Mouse (Mus musculus): Measurements from ENCODE around the gene Afmid.

Gene Afmid

GRCm38 (mm10) chr11:117848271-117848984 lies 22.7 kb downstream of the Afmid start:
- WGBS, result 6% methylated on average over 19 of the region's 19 CpGs

GRCm38 (mm10) chr11:117848985-117849671 lies 23.4 kb downstream of the Afmid start, which contains the start of gene Birc5:
Gene Birc5, plus strand, starts transcription at chr11:117849251.
- WGBS, result under 1% methylated on average over 51 of the region's 51 CpGs

DNA sequence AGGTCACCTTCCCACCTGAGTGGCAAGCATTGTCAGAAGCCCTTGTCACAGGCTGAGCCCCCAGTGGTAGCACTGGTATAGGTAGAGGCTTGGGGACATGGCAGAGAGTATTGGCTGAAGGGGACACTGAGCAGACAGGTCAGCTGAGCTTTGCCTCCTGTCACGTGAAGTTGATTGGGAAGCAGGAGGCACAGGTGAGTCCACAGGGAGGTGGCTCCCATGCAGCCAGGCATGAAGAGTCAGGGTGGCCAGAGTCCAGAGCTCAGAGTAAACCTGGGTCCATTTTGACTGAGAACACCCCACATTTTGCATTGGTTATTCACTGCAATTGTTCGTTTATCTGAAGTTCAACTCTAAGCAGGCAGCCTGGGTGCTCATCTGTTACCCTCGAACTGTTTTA lies 27.2 kb downstream of the Afmid start:
- WGBS, result 93% methylated on average over 3 of the region's 3 CpGs

- WGBS, result 92% methylated on average over 9 of the region's 9 CpGs
These were observed 28.5 kb downstream of the Afmid start for GRCm38 (mm10) chr11:117854241-117854640.

- 98% methylated on average over 5 of the region's 5 CpGs for WGBS
These were observed 29.6 kb downstream of the Afmid start for GRCm38 (mm10) chr11:117855360-117855759.

DNA sequence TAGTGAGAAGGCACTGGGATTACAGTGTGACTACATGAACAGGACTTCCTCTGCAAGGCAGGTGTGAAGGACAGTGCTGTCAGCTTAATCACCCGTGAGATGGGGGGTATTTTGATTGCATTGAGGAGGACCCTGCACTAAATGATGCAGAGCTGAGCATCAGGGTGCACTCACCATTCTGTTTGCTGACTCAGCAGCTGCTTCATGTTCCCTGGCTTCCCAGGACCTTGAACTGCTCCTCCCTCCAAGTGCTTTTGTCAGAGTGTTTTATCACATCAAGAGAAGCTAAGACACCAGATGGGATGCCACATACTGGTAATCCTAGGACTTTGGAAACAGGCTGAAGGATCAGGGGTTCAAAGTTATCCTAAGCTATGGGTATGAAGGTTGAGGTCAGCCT lies 30.3 kb downstream of the Afmid start:
- WGBS, result 95% methylated on average over 1 of the region's 1 CpGs

GRCm38 (mm10) chr11:117857462-117857861 lies 31.7 kb downstream of the Afmid start:
- 95% methylated on average over 10 of the region's 10 CpGs for WGBS

- WGBS, result 74% methylated on average over 3 of the region's 3 CpGs
These were observed 32.7 kb downstream of the Afmid start for GRCm38 (mm10) chr11:117858392-117858791.

GRCm38 (mm10) chr11:117860601-117861000 lies 34.9 kb downstream of the Afmid start, which contains the start of gene Tmem235:
Gene Tmem235, plus strand, starts transcription at chr11:117860752.
- 10% methylated on average over 23 of the region's 23 CpGs for WGBS

DNA sequence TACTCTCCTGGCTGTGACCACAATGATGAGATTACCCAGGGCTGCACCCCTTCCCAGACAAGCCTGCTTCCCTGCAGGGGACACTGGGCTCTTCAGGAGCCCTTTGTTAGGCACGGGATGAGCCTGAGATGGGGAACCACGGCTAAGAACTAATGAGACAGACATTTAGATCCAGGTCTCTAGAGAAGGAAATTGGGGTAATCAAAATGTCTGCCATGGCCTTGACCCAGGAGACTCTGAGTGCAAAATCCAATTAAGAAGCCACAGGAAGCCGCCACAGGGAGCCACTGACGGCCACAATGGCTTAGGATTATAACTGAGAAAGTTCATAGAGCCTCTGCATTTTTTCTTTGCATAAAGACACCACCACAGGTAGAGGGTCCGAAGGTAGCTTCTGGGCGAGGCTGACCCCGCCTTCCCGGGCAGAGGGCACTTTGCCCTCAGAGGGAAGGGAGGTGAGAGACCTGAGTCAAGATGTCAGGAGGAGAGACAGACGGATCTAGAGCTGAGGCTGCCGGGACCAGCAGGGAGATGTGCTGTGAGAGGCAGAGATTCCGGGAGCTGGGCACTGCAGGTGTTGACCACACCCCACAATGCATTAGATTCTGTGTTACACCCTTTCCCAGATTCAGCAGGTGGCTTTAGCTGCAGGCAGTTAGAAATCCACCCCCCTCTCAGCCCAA lies 37.6 kb downstream of the Afmid start:
- WGBS, result 49% methylated on average over 11 of the region's 11 CpGs

- 78% methylated on average over 2 of the region's 2 CpGs for WGBS
These were observed 39.1 kb downstream of the Afmid start for GRCm38 (mm10) chr11:117864805-117865204.

DNA sequence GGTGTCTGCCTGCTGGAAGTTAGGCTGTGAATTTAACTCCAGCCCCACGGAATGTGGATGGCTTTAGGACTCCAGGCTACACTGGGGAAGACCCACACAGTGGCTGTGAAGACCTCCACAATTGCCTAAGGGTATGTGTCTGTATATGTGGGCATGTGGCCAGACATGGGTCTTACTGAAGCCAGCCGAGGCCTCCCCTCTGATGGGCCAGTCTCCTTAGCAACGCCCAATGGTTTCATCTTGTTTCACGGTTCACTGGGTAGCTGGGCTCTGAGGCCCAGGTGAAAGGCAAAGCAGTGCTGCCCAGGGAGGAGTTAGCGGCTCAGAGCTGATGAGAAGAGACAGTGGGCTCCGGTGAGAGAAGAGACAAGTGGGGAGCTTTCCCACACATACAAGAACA lies 40.3 kb downstream of the Afmid start:
- WGBS, result 48% methylated on average over 6 of the region's 6 CpGs

GRCm38 (mm10) chr11:117870688-117871365 lies 45.1 kb downstream of the Afmid start:
- WGBS, result 28% methylated on average over 12 of the region's 12 CpGs

DNA sequence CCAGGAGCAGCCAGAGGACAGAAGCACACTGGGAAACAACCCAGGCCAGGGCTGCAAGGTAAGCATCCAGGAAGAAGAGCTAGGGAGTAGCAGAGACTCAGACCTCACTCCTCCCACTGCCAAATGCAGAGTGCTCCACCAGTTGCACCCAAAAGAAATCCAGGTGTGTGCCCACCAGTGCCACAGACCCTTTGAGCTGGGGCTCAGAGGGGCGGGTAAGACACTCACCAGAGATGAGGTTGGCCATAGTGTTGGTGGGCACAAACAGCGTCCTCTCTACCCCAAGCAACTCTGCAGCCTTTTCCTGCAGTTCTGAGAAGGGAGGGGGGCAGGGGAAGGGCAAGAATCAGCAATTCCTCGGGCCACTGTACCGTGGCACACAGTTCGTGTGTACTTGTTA lies 45.7 kb downstream of the Afmid start:
- 83% methylated on average over 5 of the region's 5 CpGs for WGBS

DNA sequence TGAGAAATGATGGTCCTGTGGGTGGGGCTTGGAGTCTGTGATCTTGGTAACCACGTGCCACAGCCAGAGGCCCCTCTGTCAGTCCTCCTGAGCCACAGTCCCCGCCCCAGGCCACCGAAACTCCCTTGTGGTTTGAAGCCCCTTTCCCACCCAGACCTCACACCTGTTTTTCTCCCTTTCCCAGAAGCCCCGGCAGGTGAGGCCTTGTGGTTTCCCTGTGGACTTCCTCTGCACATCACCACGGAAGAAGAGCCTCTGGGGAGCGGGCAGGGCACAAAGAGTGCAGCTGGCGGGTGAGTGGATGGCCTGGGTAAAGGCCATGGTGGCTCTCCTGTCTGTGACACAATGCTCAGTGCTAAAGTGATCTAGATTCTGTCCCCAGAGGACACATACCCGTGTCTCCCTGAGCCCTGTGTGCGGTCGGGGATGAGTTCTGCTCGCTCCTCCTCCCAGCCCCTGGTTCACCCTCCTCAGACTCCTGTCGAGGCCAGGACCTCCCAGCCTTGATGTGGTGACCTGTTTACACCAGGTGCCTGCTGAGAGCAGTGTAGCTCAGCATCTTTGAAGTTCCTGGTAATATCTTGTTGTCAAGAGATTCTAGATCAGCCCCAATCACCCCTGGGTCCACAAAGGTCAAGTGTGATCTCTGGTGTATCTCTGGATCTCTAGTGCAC lies 46.3 kb downstream of the Afmid start:
- WGBS, result 65% methylated on average over 12 of the region's 12 CpGs

DNA sequence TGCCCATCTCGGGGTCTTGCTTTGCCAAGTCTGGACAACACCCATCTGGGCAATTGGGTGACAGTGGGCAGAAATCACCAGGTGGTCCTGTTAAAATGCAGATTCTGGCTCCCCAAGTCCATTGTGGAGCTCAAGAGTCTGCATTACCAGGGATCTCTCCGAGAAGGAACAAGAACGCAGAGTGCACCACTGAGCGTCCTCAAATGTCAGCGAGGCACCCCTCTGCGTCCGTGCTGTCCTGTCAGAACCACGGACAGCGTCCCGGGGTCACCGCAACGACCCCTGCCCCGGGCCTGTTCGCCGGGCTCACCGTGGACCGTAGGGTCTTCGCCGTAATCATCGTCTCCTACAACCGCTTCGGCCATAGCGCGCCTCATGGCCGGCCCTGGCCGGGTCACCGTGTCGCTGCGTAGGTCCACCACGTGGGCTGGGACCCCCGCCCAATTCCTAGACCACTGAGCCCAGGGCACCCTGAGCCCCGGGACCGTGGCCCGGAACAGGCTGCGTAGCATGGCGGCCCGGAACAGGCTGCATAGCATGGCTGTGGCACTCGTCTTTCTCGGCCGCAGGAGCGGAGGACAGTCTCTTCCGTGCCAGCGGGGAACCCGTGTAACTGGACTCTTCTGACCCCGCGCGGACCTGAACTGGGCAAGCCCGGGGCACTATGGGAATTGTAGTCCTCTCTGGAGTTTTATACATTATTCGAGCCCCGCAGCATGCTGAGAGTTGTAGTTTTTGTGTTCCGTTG lies 47.3 kb downstream of the Afmid start, which contains the start of gene Tha1:
Tha1 (minus strand) TSS at position 621 of the 748 bp plus-strand sequence.
- 2% methylated on average over 51 of the region's 51 CpGs for WGBS

- WGBS, result 60% methylated on average over 4 of the region's 4 CpGs
These were observed 48.7 kb downstream of the Afmid start for GRCm38 (mm10) chr11:117874419-117874818.

GRCm38 (mm10) chr11:117875681-117876080 lies 50.0 kb downstream of the Afmid start:
- 69% methylated on average over 6 of the region's 6 CpGs for WGBS

GRCm38 (mm10) chr11:117877917-117878745 lies 52.4 kb downstream of the Afmid start:
- 16% methylated on average over 13 of the region's 13 CpGs for WGBS

GRCm38 (mm10) chr11:117878892-117879291 lies 53.2 kb downstream of the Afmid start:
- 34% methylated on average over 8 of the region's 8 CpGs for WGBS

Measured in cerebral cortex, adult 2 months (tissue).